Mouse (Mus musculus): ENCODE data around the gene Cd200r3. TPM values are rescaled to one million over a fixed set of nuclear protein-coding genes. Genes with fewer than 3 reads are reported as not detected.
A peak's percentile ranks its signal among the peaks of the same experiment; 100 is the strongest.

Cd200r3 gene
- total RNA-seq, 2 experiments from 2014 or later: not detected

GRCm38 (mm10) chr16:44988667-44989357 is 45.3 kb downstream of the Cd200r3 start:
- DNase-seq: no peak

GRCm38 (mm10) chr16:44993319-44994019 is 50.0 kb downstream of the Cd200r3 start:
- DNase-seq: no peak

- DNase-seq: no peak
Measured at GRCm38 (mm10) chr16:44994206-44994953, 50.9 kb downstream of the Cd200r3 start.

GRCm38 (mm10) chr16:44995111-44995510 is 51.6 kb downstream of the Cd200r3 start:
- no peak for DNase-seq

GRCm38 (mm10) chr16:44996701-44997100 is 53.2 kb downstream of the Cd200r3 start:
- peak; percentile 66 to 79 for DNase-seq

GRCm38 (mm10) chr16:44999537-44999936 is 56.1 kb downstream of the Cd200r3 start:
- no peak for DNase-seq

- DNase-seq: no peak
Measured at GRCm38 (mm10) chr16:45004443-45004842, 61.0 kb downstream of the Cd200r3 start.

- peak in 1 of 2 experiments; percentile 18 for DNase-seq
Measured at GRCm38 (mm10) chr16:45005280-45005679, 61.8 kb downstream of the Cd200r3 start.

- DNase-seq: no peak
Measured at GRCm38 (mm10) chr16:45006971-45007370, 63.5 kb downstream of the Cd200r3 start.

GRCm38 (mm10) chr16:45007807-45008206 is 64.3 kb downstream of the Cd200r3 start:
- DNase-seq: no peak

- DNase-seq: peak; percentile 78 to 90
Measured at GRCm38 (mm10) chr16:45009634-45010033, 66.2 kb downstream of the Cd200r3 start.

GRCm38 (mm10) chr16:45015591-45015990 is 72.1 kb downstream of the Cd200r3 start:
- DNase-seq: peak; percentile 72 to 74

- DNase-seq: no peak
Measured at GRCm38 (mm10) chr16:45016488-45016887, 73.0 kb downstream of the Cd200r3 start.

- no peak for DNase-seq
Measured at GRCm38 (mm10) chr16:45018868-45019267, 75.4 kb downstream of the Cd200r3 start.

- DNase-seq: no peak
Measured at GRCm38 (mm10) chr16:45020055-45020454, 76.6 kb downstream of the Cd200r3 start.

- DNase-seq: no peak
Measured at GRCm38 (mm10) chr16:45020669-45021309, 77.3 kb downstream of the Cd200r3 start.

GRCm38 (mm10) chr16:45021443-45021842 is 78.0 kb downstream of the Cd200r3 start:
- DNase-seq: no peak

- peak; percentile 68 to 72 for DNase-seq
Measured at GRCm38 (mm10) chr16:45023904-45024303, 80.4 kb downstream of the Cd200r3 start.

GRCm38 (mm10) chr16:45025321-45025720 is 81.8 kb downstream of the Cd200r3 start:
- DNase-seq: no peak

GRCm38 (mm10) chr16:45029080-45029479 is 85.6 kb downstream of the Cd200r3 start:
- no peak for DNase-seq

- DNase-seq: peak; percentile 58
Measured at GRCm38 (mm10) chr16:45029493-45029892, 86.0 kb downstream of the Cd200r3 start.

- DNase-seq: no peak
Measured at GRCm38 (mm10) chr16:45030127-45030526, 86.6 kb downstream of the Cd200r3 start.

All from heart, adult 18-20 months (tissue).